Mouse (Mus musculus) thymus, adult 18-20 months (tissue): Measurements from ENCODE around the gene Tcfl5.

Source experiments
- DNase-seq, 2 experiments: peaks; one replicate each; pipeline ENCODE4 v3.0.0; 2022; ENCODE audit warnings: mixed read lengths in 2 of 2

Gene Tcfl5

GRCm38 (mm10) chr2:180597490-180597889 lies 45.0 kb downstream of the Tcfl5 start, which contains the start of gene Col9a3:
TSS of gene Col9a3 (plus strand) at chr2:180597790.
- DNase-seq, result no peak

- DNase-seq, result peak; percentile 77 to 78
These were observed 53.2 kb downstream of the Tcfl5 start, which contains the start of gene Ogfr for GRCm38 (mm10) chr2:180589123-180589831. TSS of gene Ogfr (plus strand) at chr2:180589245.

GRCm38 (mm10) chr2:180588736-180589122 lies 53.8 kb downstream of the Tcfl5 start:
- no peak for DNase-seq

GRCm38 (mm10) chr2:180583154-180583507 lies 59.4 kb downstream of the Tcfl5 start:
- DNase-seq, result peak; percentile 33 to 55

GRCm38 (mm10) chr2:180582481-180583153 lies 59.9 kb downstream of the Tcfl5 start:
- DNase-seq, result peak; percentile 90 to 92

- DNase-seq, result no peak
These were observed 61.5 kb downstream of the Tcfl5 start, which contains the start of gene Mrgbp for GRCm38 (mm10) chr2:180581002-180581401. TSS of gene Mrgbp (plus strand) at chr2:180581304.

GRCm38 (mm10) chr2:180578686-180579085 lies 63.8 kb downstream of the Tcfl5 start:
- DNase-seq, result no peak

- DNase-seq, result no peak
These were observed 66.0 kb downstream of the Tcfl5 start for GRCm38 (mm10) chr2:180576482-180576881.
